Mouse (Mus musculus) Patski (cell line): Measurements from ENCODE around the gene 2810459M11Rik. TPM values are rescaled to one million over a fixed set of nuclear protein-coding genes. Genes with fewer than 3 reads are reported as not detected.
A peak's percentile ranks its signal among the peaks of the same experiment; 100 is the strongest.
"Not testable (repeated sequence)": the region's sequence is repeated elsewhere in the genome, so short reads cannot be mapped to it uniquely, and the experiment has no call there.

Source experiments
- ATAC-seq: fragments of 100-300 bp; one replicate; pipeline ENCODE4 v1.8.0; 2021
- CTCF ChIA-PET: fragments of 350-600 bp; sonication (Branson Sonifier 250); formaldehyde crosslinking; loops from one replicate; lab custom pipeline; 2022; ENCODE audit warnings: inconsistent platforms; lab: Charles Lee
- POLR2A ChIA-PET: fragments of 350-600 bp; sonication (Branson Sonifier 250); formaldehyde crosslinking; loops from one replicate; lab custom pipeline; 2022; ENCODE audit warnings: antibody characterized with exemption, inconsistent platforms; lab: Charles Lee
- DNase-seq: peaks from one replicate; pipeline ENCODE4 v3.0.0-alpha.2; 2011; ENCODE audit warnings: low read depth, low spot score
- H3K27me3 ChIP-seq: fragments of 371-371 bp; one replicate; pipeline ENCODE4 v1.5.1; 2021
- CTCF ChIP-seq: fragments of 100-300 bp; IDR thresholded peaks from one replicate; pipeline ENCODE4 v1.5.1; 2021
- in situ Hi-C: fragments of 300-500 bp; cut with MboI; formaldehyde crosslinking; loops from 3 replicates; pipeline ENCODE4 v1.11.1; 2018; ENCODE audit warnings: low pct_unique_long_range_greater_than_20kb, mixed read lengths
- polyA plus RNA-seq: library from polyadenylated mRNA; unstranded; gene quantifications from one replicate; pipeline ENCODE4 v1.2.3, GENCODE M21; 2021

2810459M11Rik gene
- not detected for polyA plus RNA-seq

GRCm38 (mm10) chr1:86045848-86046805 is at the start of gene 2810459M11Rik:
Gene 2810459M11Rik (plus strand): TSS chr1:86045863.
- peaks cover 38% of the 10 kb centered on the region for H3K27me3 ChIP-seq
- POLR2A ChIA-PET, result no interaction called here
- no peak for TF ChIP-seq CTCF
- DNase-seq (no peak), ATAC-seq (peak; percentile 48)
- CTCF ChIA-PET, result no interaction called here
- in situ Hi-C loops, result no loop called here

GRCm38 (mm10) chr1:85997221-85997620 is 48.4 kb upstream of the 2810459M11Rik start:
- ATAC-seq (no peak), DNase-seq (no peak)
- in situ Hi-C loops, result no loop called here
- POLR2A ChIA-PET, result no interaction called here
- no peak for TF ChIP-seq CTCF
- CTCF ChIA-PET, result interaction anchor here (1.0 kb wide), 1 partner anchor 55 kb away, joined by 3 read pairs; no protein-coding TSS in a partner anchor
- peaks cover 7% of the 10 kb centered on the region for H3K27me3 ChIP-seq

GRCm38 (mm10) chr1:85998012-85998411 is 47.7 kb upstream of the 2810459M11Rik start:
- ChIA-PET CTCF (interaction anchor here (1.6 kb wide), 1 partner anchor 9 kb away, joined by 5 read pairs; no protein-coding TSS in a partner anchor), POLR2A (no interaction called here)
- H3K27me3 ChIP-seq, result peaks cover 9% of the 10 kb centered on the region
- in situ Hi-C loops, result no loop called here
- ATAC-seq, result no peak
- TF ChIP-seq CTCF, result no peak
- DNase-seq, result no peak

- ATAC-seq, result no peak
- TF ChIP-seq CTCF, result no peak
- in situ Hi-C loops, result no loop called here
- ChIA-PET POLR2A (no interaction called here), CTCF (interaction anchor here (1.6 kb wide), 1 partner anchor 7 kb away, joined by 5 read pairs; no protein-coding TSS in a partner anchor)
- no peak for DNase-seq
- H3K27me3 ChIP-seq, result peaks cover 9% of the 10 kb centered on the region
Observed at GRCm38 (mm10) chr1:85999853-86000570, 45.7 kb upstream of the 2810459M11Rik start.

GRCm38 (mm10) chr1:86005540-86005939 is 40.1 kb upstream of the 2810459M11Rik start:
- DNase-seq (no peak), ATAC-seq (no peak)
- CTCF ChIA-PET, result interaction anchor here (2.1 kb wide), 1 partner anchor 152 kb away, joined by 13 read pairs; no protein-coding TSS in a partner anchor
- TF ChIP-seq CTCF, result no peak
- in situ Hi-C loops, result loop anchor here (5.0 kb wide), 2 partner anchors 73 to 153 kb away; no protein-coding TSS in a partner anchor
- H3K27me3 ChIP-seq, result peaks cover 3% of the 10 kb centered on the region
- POLR2A ChIA-PET, result no interaction called here

GRCm38 (mm10) chr1:86006040-86006439 is 39.6 kb upstream of the 2810459M11Rik start:
- DNase-seq (no peak), ATAC-seq (no peak)
- in situ Hi-C loops, result loop anchor here (5.0 kb wide), 2 partner anchors 74 to 154 kb away; no protein-coding TSS in a partner anchor
- peaks cover 3% of the 10 kb centered on the region for H3K27me3 ChIP-seq
- no peak for TF ChIP-seq CTCF
- CTCF ChIA-PET, result interaction anchor here (1.6 to 2.1 kb wide), 3 partner anchors 67 to 153 kb away, joined by 5 to 13 read pairs (median 6); partner anchors contain the start of gene 4933407L21Rik
- POLR2A ChIA-PET, result no interaction called here

GRCm38 (mm10) chr1:86007778-86008177 is 37.9 kb upstream of the 2810459M11Rik start:
- ATAC-seq (peak; percentile 39), DNase-seq (peak; percentile 31)
- ChIA-PET CTCF (interaction anchor here (0.6 to 2.1 kb wide), 11 partner anchors 9 to 167 kb away, joined by 3 to 13 read pairs (median 4); partner anchors contain the start of gene 4933407L21Rik), POLR2A (interaction anchor here (0.8 kb wide), 1 partner anchor 154 kb away, joined by 5 read pairs; no protein-coding TSS in a partner anchor)
- peak; percentile 83 for TF ChIP-seq CTCF
- in situ Hi-C loops, result loop anchor here (5.0 kb wide), 2 partner anchors 75 to 155 kb away; no protein-coding TSS in a partner anchor
- no peaks in the 10 kb centered on the region for H3K27me3 ChIP-seq

GRCm38 (mm10) chr1:86015758-86016157 is 29.9 kb upstream of the 2810459M11Rik start:
- ATAC-seq, DNase-seq, in situ Hi-C loops, POLR2A ChIA-PET, CTCF ChIA-PET: not testable (repeated sequence)
- H3K27me3 ChIP-seq, result peaks cover 26% of the 10 kb centered on the region

- no peak for DNase-seq
- TF ChIP-seq CTCF, result no peak
- CTCF ChIA-PET, result no interaction called here
- POLR2A ChIA-PET, result no interaction called here
- ATAC-seq, result no peak
- H3K27me3 ChIP-seq, result peaks cover 30% of the 10 kb centered on the region
- in situ Hi-C loops, result no loop called here
Observed at GRCm38 (mm10) chr1:86016516-86016915, 29.1 kb upstream of the 2810459M11Rik start, which contains the start of gene Spata3. Gene Spata3 (plus strand): TSS chr1:86016816.
